17 mouse cellular contexts compared by ENCODE assay signal in genomic region chr11:97487656-97488055, GRCm38 (mm10). TPM values are rescaled to one million over a fixed set of nuclear protein-coding genes. Genes with fewer than 3 reads are reported as not detected.
"Had no signal": no experiment of that assay in that cellular context is flagged by ENCODE, and none has a peak within 500 bp of the region (broad histone marks: within the 10 kb centered on the region; RNA-seq: fewer than 3 reads in every experiment).

No protein-coding gene starts in this region.

- H3K27me3 ChIP-seq: kidney, embryonic 15.5 days; limb, embryonic 12.5 days; limb, embryonic 15.5 days; midbrain, embryonic 15.5 days; neural tube, embryonic 12.5 days; neural tube, embryonic 15.5 days had no signal

- DNase-seq: kidney, adult 8-10 months; kidney, postnatal 14 days; kidney, postnatal 4 days; left cerebral cortex, postnatal 4 days; liver, postnatal 0 days; lung, embryonic 14.5 days; right cerebral cortex, adult 18-20 months; right cerebral cortex, postnatal 14 days had no signal

- ATAC-seq: intestine, postnatal 0 days; liver, postnatal 0 days; lung, postnatal 0 days; midbrain, embryonic 15.5 days had no signal

RNA-seq across cellular contexts. Expression of gene 4933428G20Rik, which starts 12.5 kb away (rescaled TPM):
- polyA plus RNA-seq: macrophage had no signal
